Mouse (Mus musculus): ENCODE results near the gene Itpr2. TPM values are rescaled to one million over a fixed set of nuclear protein-coding genes. Genes with fewer than 3 reads are reported as not detected.

The Itpr2 gene
- total RNA-seq, 2 experiments from 2014 or later: 23.6 to 24.9 TPM

GRCm38 (mm10) chr6:146392188-146392587 is 109.8 kb downstream of the Itpr2 start:
- intact Hi-C loops (cut with DNase I): no loop called here

GRCm38 (mm10) chr6:146390159-146390558 is 111.9 kb downstream of the Itpr2 start:
- DNase-seq (ENCODE audit: low spot score): no peak
- intact Hi-C loops (cut with DNase I): no loop called here

More at GRCm38 (mm10) chr6:146392188-146392587, 109.8 kb downstream of the Itpr2 start:
- DNase-seq (ENCODE audit: low spot score): no peak

DNA sequence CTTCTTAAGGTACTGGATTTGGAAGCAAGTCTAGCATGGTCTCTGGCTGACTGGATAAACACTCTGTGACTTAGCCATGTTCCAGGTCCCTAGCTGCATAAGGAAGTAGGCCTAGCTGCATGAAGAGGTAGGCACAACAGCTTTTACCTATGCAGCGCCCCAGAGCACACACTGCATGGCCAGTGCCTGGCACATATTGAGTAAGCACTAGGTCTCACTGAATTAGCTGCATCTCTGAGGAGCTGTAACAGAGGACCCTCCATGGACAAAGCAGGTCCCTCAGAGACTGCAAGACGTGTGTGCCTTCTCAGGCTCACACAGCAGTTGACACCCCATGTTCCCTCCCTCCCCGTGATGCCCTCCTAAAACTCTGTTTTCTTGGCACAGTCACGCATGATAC is 114.0 kb downstream of the Itpr2 start:
- DNase-seq (ENCODE audit: low spot score): no peak

GRCm38 (mm10) chr6:146387039-146387713 is 114.8 kb downstream of the Itpr2 start:
- no peak for DNase-seq (ENCODE audit: low spot score)
- intact Hi-C loops (cut with DNase I): no loop called here

More for the DNA sequence above, 114.0 kb downstream of the Itpr2 start:
- intact Hi-C loops (cut with DNase I): no loop called here

DNA sequence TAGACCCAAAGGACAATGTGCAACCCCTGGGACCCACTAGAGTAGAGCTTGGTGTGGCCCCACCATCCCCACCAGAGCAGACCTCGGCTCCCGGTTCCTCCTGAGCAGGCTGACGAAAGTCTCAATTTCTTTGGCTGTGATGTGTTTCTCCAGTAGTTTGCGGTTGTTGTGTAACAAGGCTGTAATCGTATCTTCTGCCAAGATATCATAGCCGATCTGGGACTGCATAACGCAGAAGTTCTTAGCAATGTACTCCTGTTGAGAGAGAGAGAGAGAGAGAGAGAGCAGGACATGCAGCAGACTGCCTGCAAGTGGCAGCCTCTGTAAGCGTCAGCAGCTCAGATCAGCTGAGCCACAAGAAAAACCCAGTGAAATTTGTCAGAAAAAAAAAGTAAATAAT is 122.8 kb downstream of the Itpr2 start:
- DNase-seq (ENCODE audit: low spot score): no peak
- intact Hi-C loops (cut with DNase I): no loop called here

GRCm38 (mm10) chr6:146371511-146371910 is 130.5 kb downstream of the Itpr2 start:
- intact Hi-C loops (cut with DNase I): no loop called here
- DNase-seq (ENCODE audit: low spot score): no peak

DNA sequence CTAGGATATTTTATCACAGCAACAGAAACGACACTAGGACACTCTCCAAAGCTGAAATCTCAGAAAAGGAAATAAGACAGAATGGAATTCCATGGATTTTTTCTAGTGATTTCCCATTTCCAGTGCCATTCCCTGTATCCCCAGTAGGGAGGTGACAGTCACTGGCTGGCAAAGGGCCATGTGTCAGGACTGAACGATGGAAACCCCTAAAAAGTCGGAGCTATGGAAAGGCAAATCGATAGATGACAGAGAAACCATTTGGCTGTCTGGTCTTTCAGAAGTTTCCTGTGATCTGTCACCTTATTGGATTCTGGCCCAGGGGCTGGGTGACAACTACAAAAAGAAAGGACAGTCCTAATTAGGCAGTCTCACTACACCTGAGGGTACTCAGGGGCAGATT is 135.8 kb downstream of the Itpr2 start:
- intact Hi-C loops (cut with DNase I): no loop called here
- no peak for DNase-seq (ENCODE audit: low spot score)

GRCm38 (mm10) chr6:146357911-146358310 is 144.1 kb downstream of the Itpr2 start:
- intact Hi-C loops (cut with DNase I): no loop called here
- DNase-seq (ENCODE audit: low spot score): no peak

DNA sequence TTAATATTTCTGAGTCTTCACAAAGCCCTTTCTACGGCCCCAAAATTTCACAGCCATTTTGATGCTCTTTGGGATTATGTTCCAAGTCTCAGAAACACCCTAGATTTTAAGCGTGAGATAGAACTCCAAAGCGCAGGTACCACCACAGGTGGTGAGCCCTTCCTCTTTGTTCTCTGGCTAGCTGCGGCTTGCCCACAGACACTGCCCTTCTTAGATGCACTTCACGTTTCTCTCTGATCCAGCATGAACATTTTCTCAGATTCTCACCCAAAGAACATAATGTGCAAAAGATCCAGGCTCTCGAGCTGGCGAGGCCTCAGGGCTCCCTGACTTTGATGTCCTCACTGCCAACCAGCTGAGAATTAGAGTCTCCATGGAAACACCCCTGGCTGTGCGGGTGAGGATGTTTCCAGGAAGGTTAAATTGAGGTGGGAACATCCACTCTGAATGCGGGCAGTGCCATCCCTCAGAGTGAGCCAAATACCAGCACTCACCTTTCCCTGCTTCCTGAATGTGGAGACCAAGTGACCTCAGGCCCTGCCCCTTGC is 149.7 kb downstream of the Itpr2 start:
- no peak for DNase-seq (ENCODE audit: low spot score)

DNA sequence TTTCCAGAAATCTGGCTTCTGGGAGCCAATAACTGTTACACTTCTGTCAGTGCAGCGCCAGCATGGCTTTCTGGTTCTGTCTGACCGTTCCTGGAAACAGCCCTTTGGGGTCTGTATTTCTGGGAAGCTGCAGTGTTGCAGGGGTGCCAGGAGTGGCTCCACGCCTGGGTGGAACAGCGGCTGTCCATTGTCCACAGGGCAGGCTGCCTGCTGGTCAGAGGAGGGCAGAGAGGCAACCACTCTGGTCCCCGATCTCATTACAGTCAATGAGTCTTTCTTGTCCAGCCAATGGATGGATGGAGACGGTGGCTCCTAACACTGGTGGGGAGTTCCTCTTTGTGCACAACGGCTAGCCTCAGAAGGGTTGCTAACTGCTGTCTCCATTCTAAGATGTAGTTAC is 150.2 kb downstream of the Itpr2 start:
- intact Hi-C loops (cut with DNase I): no loop called here
- DNase-seq (ENCODE audit: low spot score): no peak

More for the DNA sequence above, 149.7 kb downstream of the Itpr2 start:
- intact Hi-C loops (cut with DNase I): no loop called here

GRCm38 (mm10) chr6:146347568-146347967 is 154.5 kb downstream of the Itpr2 start:
- DNase-seq (ENCODE audit: low spot score): no peak
- intact Hi-C loops (cut with DNase I): no loop called here

GRCm38 (mm10) chr6:146346545-146347195 is 155.4 kb downstream of the Itpr2 start:
- intact Hi-C loops (cut with DNase I): no loop called here

GRCm38 (mm10) chr6:146344732-146345131 is 157.3 kb downstream of the Itpr2 start:
- DNase-seq (ENCODE audit: low spot score): no peak

More at GRCm38 (mm10) chr6:146346545-146347195, 155.4 kb downstream of the Itpr2 start:
- DNase-seq (ENCODE audit: low spot score): no peak

DNA sequence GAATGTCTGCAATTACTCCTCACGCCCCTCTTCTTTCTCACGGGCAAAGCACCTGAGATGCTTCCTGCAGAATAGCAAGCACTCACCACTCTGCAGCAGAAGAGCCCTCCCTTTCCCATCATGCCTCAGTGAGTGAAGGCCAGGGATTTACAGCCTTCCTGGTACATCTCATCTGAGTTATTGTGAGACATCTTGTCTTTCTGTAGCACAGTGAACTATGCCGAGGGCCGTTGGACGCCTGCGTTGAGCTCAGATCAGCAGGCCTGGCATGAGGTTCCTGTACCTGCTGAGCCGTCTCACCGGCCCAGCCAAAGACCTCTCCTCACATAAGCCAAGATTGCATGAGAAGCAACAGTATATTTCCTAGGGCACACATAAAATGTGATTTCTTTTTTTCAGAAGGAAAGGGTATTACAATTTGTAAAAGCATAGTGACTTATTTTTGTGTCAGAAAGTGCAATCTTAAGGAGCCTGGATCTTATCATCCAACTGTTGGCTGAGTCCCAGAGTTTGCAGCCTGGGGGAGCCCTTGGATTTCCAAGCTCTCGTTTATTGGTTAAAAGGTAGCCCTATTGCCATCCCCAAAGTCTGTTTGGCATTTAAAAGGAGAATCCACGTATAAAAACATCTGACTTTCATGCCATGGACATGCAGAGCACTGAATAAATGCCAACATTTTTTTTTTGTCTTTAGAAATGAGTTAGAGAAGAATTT is 158.2 kb downstream of the Itpr2 start:
- intact Hi-C loops (cut with DNase I): loop anchor here (5.0 kb wide), 1 partner anchor 517 kb away; no protein-coding TSS in a partner anchor
- no peak for DNase-seq (ENCODE audit: low spot score)

More at GRCm38 (mm10) chr6:146344732-146345131, 157.3 kb downstream of the Itpr2 start:
- intact Hi-C loops (cut with DNase I): loop anchor here (5.0 kb wide), 1 partner anchor 517 kb away; no protein-coding TSS in a partner anchor

DNA sequence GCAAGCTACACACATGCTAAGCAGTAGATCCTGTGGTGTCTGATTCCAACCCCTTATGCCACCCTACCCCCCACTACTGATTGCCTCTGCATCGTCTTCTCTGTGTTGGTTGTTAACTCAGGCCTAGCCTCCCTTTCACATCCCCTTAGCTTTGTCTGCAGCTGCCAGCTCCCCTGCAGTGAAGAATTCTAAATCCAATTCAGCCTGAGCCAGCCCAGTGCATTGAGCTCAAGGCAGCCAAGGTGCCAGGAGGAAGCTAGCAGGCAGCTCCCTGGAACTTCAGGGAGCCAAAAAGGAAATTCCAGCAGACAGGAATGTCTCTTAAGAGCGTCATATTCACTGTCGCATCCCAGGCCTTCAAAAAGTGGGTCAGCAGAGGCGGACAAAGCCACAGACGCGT is 159.0 kb downstream of the Itpr2 start:
- no peak for DNase-seq (ENCODE audit: low spot score)
- intact Hi-C loops (cut with DNase I): loop anchor here (5.0 kb wide), 1 partner anchor 516 kb away; no protein-coding TSS in a partner anchor

DNA sequence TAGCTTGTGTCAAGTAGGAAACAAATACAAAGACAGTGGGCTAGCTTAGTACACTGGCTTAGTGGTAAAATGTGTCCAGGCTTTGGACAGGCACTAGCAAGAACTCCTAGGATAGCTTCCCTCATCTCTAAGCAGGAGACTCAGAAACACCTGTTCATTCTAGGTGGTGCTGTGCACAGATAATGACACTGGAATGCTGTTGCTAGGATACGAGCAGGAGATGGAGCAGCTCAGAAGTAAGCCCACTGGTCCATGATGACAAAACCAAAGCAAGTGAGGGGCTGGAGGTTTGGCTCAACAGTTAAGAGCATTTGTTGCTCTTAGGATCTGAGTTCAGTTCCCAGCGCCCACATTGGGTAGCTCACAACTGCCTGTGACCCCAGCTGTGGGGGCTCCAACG is 160.1 kb downstream of the Itpr2 start:
- DNase-seq (ENCODE audit: low spot score): no peak
- intact Hi-C loops (cut with DNase I): loop anchor here (5.0 kb wide), 1 partner anchor 515 kb away; no protein-coding TSS in a partner anchor

GRCm38 (mm10) chr6:146341413-146341812 is 160.6 kb downstream of the Itpr2 start:
- no peak for DNase-seq (ENCODE audit: low spot score)
- intact Hi-C loops (cut with DNase I): loop anchor here (5.0 kb wide), 1 partner anchor 514 kb away; no protein-coding TSS in a partner anchor

DNA sequence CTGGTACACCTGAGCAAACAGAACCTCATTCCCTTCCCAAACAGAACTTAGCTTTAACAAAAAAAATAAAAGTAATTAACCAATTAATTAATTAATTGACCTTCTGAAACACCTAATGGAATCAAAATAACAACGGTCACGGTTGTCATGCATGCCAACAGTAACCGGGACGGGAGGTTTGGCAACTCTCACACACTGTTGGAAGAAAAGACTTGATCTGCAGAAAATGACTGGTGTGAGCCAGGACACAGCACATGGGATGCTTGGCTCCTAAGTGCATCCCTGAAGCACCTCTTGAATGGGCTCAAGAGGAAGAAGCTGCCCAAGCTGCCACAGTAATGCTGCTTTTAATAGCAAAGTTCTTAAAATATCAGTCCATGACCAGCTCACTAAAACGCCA is 161.1 kb downstream of the Itpr2 start:
- intact Hi-C loops (cut with DNase I): loop anchor here (5.0 kb wide), 1 partner anchor 514 kb away; no protein-coding TSS in a partner anchor
- no peak for DNase-seq (ENCODE audit: low spot score)

- intact Hi-C loops (cut with DNase I): loop anchor here (5.0 kb wide), 1 partner anchor 512 kb away; no protein-coding TSS in a partner anchor
- DNase-seq (ENCODE audit: low spot score): no peak
Measured at GRCm38 (mm10) chr6:146339779-146340178, 162.2 kb downstream of the Itpr2 start.

DNA sequence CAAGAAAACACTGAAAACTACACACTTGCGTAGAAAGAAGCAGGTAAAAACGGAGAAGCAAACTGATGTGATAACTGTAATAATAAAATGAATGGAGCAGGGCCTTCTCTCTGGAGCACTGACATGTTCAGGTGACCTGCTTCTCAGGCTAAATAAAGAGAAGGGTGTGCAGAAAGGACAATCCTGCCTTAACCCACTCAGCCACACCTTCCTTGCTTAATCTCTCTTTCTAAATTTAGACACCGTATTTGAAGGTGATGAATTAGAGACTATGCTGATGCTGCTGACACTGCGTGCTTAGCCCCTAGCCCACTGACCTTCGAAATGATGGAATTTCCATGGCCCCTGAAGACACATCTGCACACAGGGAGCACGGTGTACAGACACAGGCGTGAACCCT is 164.8 kb downstream of the Itpr2 start:
- intact Hi-C loops (cut with DNase I): no loop called here
- no peak for DNase-seq (ENCODE audit: low spot score)

All from heart, postnatal 25 days (tissue).